Mouse (Mus musculus) fibroblast of lung, adult 2 months (primary cell): ENCODE results near the gene Cbx2.

Experiments used
- DNase-seq: peaks from one replicate; pipeline ENCODE4 v3.0.0-alpha.2; 2011; ENCODE audit warnings: low read depth

The Cbx2 gene

DNA sequence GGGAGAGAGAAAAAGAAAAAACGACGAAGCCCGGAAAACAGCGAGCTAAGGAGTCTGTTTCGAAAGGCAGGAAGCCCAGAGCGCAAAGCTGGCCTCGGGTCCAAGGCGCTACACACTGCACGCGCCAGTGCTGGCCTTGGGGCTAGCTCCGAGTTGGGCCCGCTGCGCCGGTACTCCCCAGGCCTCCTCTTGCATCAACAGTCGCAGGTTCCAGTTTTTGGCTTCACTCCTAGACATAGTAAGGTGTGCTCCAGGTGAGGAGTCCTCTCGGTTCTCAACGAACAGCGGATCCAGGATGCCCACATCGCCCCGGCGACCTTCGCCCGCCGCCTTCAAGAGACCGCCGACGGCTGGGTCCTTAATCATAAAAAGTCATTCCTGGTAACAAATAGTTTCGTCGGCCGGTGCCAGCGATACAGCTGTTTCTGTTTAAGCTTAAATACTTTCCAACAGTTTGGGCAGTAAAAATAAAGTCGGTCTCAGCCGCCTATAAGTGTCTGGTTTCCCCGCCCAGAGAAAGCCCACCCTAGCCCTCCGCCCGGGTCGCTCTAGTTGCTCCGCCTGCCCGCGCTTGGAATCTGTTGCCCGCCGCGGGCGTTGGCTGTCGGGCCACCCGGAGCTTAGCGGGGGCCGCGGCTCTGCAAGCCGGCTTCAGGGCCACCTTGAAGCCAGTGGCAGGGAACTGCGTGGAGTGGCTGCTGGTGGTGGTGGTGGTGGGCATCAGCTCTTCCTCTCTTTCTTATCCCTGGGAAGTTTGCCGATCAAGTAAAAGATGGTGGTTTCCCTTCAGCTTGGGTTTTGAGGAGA lies 19.9 kb downstream of the Cbx2 start:
- DNase-seq = no peak

DNA sequence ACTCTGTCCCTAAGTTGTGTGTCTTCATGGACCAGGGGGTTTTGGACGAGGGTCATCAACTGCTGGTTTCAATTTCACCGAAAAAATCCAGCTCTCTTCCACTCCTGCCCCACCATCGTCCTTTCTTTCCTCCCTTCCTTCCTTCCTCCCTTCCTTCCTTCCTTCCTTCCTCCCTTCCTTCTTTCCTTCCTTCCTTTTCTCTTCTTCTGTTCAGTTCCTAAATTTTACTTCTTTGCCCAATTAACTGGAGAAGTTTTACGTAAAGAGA lies 20.4 kb downstream of the Cbx2 start:
- DNase-seq = no peak

DNA sequence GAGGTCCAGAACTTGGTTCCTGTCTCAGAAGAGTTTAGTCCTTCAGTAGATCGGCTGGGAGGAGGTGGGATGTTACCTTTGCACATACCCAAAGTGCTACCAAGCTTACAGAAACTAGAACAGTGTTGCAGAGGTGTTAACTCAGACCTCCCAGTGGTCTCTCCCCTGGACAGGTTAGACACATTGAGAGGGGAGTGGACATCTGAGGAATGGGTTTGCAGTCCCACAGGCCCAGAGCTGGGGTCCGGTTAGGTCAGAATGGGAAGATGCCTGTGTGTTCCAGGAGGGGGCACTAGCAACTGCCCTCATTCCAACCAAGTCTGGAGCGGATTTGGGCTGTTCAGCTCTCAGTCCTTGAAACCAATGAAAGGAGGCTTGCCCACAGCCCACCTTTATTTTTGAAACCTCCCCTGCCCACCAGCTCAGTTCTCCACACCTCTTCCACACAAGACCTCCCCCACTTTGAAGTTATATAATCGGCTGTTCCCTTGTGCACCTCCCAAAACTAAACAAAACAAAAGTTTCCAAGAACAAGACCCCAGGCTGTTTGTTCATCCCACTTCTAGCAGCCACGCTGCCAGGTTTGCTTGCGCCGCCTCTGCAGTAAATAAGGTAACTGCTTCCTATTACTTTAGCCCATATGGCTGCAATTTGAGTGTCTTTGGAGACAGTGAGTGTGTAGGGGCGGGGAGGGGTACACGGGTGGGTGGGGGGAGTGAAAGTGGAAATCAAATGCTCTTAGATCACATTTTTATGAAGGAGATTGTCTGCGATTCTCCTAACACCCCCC lies 21.2 kb downstream of the Cbx2 start:
- no peak for DNase-seq

DNA sequence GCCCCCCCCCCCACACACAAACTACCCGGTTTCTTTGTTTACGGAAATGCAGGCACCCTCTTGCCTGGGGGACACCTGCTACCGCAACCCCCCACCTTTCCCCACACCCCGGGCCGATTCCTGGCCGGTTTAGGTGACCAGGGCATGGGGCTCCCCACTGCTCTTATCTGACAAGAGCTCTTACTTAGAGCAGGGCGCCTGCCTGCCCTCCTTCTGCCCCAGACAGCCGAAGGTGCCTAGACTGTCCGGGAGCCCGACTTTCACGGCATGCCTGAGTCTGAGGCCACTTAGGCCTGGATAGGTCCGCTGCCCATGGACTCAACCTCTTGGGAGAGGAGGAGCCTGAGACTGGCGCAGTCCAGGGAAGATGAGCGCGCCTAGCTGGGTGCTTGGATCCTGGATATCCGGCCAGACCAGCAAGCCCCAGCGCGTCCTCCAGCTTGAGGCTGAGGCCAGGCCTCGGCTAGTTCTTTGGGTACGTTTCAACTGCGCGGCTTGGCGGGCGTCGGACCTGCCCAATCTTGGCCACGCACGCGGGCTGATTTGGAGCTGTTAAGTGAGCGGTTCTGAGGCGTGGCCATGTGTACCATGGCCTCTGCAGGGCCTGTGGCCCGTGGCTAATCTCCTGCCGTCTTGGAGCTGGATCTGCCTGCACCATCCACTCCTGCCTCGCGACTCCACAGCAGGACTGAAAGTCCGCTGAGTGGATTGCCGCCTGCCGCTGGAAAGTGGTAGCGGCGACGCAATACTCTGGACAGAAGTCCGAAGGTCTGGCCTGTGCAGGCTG lies 22.0 kb downstream of the Cbx2 start:
- no peak for DNase-seq

DNA sequence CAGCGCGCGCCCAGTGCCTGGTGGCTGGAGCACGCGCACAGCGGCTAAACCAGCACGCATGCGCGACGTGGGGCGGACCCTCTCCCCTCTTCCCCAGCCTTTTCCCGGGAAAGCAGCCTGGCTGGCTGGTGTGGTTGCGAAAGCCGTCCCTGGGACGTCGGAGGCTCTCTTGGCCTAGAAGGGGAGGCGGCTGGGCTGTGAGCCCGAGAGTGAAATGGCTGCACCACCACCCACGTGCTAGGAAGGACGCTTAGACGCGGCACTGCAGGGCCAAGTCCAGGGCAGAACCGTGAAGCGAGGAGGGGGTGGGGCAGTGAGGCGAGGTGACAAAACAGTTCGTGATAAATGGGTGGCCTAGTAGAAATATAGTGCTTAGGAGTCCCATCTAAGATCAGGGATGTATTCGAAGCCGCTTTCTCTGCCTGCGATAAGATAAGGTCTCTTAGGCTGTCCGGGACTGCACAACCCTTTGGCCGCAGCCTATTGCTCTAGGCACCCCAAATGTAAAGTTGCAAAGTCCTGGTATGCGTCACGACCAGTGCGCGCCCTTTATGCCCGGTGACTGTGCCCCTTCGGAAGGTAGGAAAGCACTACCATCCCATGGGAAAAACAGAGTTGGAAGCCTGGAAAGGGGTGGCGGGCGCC lies 24.0 kb downstream of the Cbx2 start:
- DNase-seq = no peak

DNA sequence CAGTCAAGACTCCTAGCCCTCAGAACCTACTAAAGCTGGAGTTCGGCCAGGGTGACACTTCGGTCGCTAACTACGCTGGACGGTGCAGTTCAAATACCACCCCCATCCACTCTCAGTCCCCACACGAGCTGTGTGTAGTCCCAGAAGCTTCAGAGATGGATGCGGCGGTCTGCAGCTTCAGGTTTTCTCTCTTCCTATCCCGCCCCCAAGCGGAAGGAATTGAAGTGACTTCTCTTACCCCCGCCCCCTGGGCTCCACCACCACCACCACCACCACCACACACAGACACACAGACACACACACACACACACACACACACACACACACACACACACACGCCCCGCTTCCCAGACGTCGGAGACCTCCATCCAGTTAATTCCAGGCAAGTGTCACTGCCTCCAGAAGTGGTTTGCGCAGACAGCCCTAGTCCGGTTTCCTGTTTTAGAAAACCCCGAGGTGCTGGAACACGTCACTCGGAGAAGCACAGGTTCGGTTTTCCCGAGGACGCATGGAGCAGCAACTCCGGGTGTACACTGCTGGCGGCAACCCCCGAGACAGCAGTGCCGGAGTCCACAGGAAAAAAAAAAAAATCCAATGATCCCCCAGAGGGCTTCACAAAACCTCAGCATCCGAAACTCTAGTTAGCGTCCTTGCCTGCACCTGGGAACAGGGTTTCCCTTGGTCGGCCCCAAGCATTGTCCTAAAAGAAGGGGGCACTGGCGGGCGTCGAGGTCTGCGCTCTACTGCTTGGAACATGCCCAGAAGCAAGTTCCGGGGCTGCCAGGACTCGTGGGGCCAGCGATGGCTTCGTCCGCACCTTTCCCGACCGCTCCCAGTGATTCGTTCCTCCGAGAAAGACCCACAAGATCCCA lies 24.7 kb downstream of the Cbx2 start:
- no peak for DNase-seq

DNA sequence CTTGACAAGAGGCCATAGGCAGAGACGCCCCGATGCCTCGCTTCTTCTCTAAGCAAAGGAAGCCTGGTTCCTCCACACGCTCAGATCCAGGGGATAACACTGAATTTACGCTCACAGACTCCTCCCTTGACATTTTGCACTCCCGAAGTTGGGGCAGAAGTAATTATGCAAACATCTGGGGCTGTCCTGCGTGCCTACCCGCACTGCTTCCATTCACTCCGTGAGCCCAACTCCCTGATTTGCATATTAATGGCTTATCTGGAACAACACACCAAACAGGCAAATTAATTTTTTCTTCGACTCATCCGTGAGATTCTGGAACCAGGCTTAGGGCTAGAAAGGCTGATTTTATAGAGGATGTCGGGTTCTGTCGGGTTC lies 25.4 kb downstream of the Cbx2 start:
- no peak for DNase-seq

DNA sequence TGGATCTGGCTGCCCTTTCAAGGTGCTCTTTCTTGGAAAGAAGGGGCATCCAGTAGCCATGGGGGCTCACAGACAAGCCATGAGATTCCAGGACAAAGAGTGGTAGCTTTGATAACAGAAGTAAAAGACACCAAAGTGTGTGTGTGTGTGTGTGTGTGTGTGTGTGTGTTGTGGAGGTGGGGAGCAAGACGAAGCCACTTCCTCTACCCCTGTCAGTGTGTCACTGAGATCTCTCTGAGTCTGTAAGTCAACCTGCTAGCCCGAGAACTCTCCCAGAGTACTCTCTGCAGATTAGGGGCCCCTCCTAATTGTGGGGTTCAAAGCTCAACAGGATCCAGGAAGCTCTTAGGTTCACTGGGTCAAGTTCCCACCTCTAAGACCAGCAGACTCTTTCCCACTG lies 27.6 kb downstream of the Cbx2 start:
- no peak for DNase-seq

DNA sequence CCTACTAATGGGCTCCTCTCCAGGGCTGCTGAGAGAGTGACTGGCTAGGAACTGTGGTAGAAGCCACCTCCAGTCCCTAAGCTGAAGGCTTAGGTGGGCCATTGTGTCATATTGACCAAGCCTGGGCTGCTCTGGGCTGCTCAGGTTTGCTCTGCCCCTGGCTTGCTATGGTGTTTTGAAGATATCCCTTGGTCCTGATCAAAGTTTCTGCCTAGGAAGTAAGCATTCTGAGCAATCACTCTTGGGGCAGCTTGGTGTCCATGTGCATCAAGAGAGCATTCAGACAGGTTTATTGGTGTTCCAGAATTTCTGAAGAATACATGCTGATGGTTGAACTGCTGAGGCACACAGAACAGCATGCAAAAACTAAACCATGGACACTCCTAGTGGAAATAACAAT lies 28.7 kb downstream of the Cbx2 start:
- no peak for DNase-seq

DNA sequence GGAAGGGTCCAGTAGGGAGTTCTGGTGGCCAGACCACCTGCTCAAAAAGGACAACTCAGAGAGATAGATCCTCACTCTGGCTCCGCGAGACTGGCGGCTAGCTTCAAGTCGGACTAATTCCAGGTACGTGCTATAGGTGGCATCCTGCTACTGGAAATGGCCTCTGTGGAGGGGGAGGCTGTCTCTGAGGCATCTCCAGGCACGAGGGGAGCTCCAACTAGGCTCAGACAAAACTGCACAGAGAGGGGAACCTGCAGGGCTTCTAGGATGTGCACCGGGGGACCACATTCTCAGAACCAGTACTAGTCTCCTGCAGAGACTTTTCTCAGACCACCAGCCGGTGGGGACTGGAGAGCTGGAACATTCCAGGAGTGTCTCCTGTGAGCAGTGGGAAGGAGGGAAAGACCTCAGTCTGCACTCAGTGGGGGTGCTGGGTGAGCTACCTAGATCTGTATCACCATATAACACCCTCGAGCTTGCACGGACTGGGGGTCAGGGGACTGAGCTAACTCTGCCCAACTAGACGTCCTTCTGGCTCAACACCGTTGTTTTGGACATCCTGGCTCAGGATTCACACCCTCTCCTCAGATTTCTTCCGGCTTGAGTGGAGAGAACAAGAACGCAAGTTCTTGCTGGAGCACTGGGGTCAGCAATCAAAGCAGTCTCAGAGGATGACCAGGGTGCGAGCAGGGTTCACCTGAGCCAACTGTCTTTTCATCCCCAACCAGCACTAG lies 29.3 kb downstream of the Cbx2 start:
- DNase-seq = no peak

DNA sequence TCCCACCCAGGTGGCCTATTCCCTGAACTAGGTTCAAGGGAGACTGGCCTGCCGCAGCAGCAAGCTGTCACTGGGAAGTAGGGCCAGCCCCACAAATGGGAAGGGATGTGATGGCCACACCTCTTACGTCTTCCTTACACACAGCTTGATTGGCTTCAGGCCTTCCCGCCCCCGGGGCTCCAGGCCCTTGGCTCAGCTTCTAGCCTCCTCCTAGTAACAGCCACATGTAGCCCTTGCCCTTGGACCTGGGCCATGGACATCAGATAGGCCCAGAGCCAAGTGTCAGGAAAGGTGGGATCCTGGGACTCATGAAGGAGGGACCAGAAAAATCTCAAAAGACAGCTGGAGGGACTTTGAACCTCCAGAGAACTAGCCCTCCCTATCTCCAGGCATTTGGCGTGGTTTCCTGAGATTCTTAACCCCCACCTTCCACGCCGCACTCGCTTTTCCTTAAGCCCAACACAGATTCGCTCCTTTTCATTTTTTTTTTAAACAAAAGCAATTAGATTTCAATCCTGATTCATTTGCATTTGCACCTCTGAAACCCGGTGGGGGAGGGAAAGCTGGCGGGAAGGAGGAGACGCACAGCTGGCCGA lies 30.0 kb downstream of the Cbx2 start:
- no peak for DNase-seq

DNA sequence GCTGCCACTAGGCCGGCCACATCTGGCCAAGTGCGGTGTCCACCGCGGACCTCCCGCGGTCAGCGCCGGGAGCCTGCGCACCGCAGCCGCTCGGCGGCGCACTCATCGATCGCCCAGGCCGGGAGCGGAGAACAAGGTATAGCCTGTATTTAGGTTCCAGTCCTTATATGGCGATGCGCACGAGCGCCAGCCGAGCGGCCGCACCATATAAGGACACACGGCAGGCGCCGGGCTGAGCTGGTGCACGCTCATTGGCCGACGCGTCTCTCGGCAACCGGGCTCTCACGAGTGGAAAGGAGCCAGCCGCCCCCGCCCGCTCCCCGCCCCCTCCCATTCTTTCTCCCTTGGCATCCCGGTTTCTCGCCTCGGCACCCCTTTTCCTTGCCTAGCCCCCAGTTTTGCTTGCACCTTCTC lies 30.5 kb downstream of the Cbx2 start:
- no peak for DNase-seq

DNA sequence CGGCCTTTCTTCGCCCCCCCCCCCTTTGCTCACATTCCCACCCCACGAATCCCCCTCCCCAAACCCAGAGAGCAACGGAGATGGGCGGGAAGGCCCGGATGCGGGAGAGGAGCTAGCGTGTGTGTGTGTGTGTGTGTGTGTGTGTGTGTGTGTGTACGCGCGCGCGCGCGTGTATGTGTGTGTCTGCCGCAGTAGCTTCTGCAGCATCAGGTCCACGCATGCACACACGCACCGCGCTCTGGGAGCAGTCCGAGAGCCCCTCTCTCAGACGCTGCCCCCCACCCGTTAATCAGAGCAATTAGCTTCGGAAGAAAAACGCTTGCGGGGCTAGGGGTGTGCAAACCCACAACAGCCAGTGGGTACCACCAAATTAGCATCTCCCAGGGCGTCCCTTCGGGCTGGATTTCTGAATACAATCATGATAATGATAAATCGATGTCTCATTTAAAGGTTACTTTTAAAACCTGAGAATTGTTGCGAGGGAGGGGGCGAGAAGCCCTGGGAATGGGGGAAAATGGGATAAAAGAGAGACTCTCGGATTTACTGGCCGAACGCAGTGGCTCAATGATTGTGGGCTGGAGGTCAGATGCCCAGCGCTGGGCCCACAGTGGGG lies 31.1 kb downstream of the Cbx2 start:
- DNase-seq = no peak

DNA sequence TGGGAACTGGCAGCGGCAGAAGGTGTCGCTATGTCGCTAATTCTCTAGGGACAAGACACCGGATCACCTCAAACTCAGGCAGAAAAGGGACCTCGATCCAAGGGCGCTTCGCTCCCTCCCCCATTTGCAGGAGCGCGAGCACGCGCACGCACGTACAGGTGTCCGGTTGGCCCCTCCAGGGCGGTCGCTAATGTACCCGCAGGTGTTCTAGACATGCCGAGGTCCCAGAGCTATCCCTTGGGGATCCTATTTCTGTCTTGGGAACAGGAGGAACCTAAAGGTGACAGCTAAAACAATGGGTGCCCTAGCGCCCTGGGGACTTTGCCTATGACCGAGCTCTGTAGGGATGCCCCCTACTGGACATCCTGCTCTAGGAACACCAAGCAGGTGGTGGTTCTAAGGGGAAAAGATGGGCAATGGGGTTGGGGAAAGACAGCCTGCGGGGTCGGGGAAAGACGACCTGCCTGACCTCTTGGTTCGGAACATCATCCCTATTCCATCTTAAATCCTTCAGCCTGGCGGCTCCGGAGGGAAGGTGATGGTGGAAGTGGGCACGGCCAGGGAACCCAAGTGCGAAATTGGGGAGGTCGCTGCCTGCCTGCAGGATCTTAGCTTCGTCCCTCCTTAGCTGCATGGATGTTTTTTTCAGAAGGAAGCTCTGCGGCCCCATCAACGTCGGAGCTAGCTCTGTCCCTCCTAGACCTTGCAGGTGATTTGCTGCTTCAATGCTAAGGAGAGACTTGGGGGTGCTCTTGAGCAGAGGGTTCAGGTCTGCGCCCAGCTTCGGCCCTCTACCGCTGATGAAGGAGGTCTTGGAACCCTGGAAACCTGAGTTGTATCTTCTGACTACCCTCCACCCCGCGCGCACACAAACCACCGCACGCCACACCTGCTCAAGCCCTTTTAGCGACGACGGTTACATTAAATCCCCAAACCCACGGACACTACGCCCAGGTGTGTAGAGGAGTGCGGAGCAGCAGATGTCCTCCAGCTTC lies 31.9 kb downstream of the Cbx2 start:
- no peak for DNase-seq

DNA sequence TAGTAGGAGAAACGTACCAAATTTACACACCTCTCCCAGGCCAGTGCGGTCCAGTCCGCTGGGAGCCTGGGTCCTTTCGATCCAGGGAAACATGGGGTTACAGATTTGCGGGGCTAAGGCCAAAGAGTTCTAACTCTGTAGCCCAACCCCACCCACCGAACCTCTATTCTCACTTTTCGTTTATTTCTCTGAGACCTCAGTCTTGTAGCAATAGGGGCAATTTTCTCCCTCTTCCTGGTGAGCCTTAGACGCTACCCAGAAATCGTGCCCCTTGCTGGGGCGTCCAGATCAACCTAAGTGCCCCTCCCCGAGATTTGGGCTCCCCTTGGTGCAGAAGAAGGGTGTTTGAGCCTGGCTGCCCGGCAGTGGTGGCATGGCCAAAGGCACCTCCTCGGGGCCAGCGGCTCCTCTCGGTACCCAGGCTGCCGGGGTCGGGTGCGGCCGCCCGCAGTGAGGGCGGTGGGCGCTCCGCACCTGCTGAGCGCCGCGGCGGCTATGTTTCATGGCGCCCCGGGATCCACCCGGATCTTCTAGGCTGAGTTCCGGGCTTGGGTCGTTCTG lies 32.9 kb downstream of the Cbx2 start:
- DNase-seq = no peak

DNA sequence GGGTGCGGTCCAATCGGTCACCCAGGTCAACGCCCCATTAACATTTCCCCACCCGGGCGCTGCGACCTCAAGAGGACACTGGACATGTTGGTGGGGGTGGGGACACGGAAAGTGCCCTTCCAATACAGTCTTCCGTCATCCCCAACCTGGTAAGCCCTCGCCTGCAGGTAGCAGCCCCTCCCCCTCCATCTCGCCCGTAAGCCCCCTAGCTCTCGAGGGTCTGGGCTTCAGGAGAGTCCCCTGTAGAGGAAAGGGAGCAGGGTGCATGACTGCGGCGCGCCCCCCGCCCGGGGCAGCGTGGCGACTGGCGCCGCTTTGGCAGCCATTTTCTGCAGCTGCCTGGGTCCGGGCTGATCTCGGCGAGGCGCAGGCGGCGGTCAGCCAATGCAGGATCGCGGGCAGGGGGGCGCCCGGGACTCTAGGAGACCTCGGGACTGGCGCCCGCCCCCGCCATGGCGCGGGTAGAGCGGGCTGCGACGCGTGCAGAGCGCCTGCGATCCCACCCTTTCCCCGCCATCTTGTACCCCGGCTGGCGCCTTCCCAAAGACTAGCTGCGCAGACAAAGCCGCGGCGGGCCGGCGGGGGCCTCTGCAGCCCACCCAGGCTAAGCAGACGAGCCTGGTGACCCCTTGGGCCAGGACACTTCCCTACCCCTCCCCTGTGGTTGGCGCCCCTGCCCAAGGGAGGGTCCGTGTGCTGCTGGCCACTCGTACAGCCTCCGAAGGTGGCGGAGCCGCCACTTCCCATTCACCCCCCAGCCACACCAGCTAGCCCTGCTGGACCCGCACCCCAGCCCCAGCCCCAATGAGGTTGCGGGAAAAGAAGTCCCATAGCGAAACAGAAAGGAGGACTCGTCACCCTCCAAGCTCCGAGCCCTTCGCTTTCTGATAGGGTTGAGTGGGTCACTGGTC lies 33.8 kb downstream of the Cbx2 start:
- DNase-seq = no peak

DNA sequence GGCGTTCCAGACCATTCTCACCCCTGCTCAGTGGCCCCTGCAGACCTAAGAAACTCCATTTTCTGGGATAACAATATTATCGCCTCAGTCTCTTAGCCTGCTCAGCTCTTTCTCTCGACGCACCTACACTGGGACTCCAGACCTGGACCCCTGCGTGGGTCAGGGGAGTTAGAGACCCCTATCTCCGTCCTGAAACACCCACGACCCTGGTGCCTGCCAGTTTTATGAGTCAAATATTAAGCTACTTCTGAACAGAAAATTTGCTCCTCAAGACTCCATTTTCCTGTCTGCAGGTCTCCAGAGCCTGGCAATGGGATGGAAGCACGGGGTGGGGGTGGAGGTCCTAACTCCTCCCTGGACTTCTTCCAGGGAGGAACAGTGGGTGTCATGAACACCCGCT lies 34.5 kb downstream of the Cbx2 start:
- DNase-seq = no peak
